Mouse (Mus musculus) heart, postnatal 0 days (tissue): Measurements from ENCODE around the gene Grasp.

Experiments
- CTCF ChIP-seq: IDR thresholded peaks from 2 replicates; pipeline ENCODE4 v1.5.1; 2016; ENCODE audit warnings: antibody characterized with exemption, control low read depth, low read depth
- EP300 ChIP-seq: IDR thresholded peaks from 2 replicates; pipeline ENCODE4 v1.6.1; 2016; ENCODE audit warnings: antibody characterized with exemption, low read depth

- no peak; the same call in 1 of the 2 replicates for TF ChIP-seq CTCF
- TF ChIP-seq EP300 = peak; percentile 82
Observed at GRCm38 (mm10) chr15:101246231-101247154, 22.5 kb downstream of the Grasp start.
